Mouse (Mus musculus): ENCODE data around the gene Ostm1. TPM values are rescaled to one million over a fixed set of nuclear protein-coding genes. Genes with fewer than 3 reads are reported as not detected.
A peak's percentile ranks its signal among the peaks of the same experiment; 100 is the strongest.

Gene Ostm1
- polyA plus RNA-seq, 1 experiment from 2014 or later: 13.8 TPM

DNA sequence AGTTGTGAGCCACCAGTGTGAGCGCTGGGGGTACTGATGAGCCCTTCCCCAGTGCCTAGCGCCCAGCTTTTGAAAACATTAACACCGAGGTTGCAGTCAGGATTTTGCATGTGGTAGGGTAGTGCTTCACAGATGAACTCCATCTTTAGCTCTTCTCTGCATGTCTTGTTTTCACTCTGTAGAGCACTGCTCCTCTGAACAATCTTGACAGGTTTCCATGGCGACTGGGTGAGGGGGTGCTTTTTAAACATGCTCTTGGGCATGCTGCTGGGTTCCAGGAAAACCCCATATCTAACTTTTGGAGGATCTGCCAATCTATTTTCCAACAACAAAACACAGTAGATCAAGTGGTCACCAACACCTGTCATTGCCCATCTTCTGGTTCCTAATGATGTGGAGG is 23.1 kb downstream of the Ostm1 start:
- H3K9me3 ChIP-seq: 0 out of 2 replicates have a peak, but pooled peaks cover 5% of the 10 kb centered on the region
- 59% methylated on average over 4 of the region's 4 CpGs for WGBS

GRCm38 (mm10) chr10:42613075-42613474 is 29.5 kb downstream of the Ostm1 start:
- WGBS: 10% methylated on average over 12 of the region's 12 CpGs

More for the DNA sequence above, 23.1 kb downstream of the Ostm1 start:
- no peaks in the 10 kb centered on the region for H3K4me1 ChIP-seq
- no peak for ATAC-seq (ENCODE audit: borderline replicate concordance, extremely low read depth, low FRiP score, low TSS enrichment)
- H3K27ac ChIP-seq: no peak overlapping the region
- H3K27me3 ChIP-seq: peaks cover 44% of the 10 kb centered on the region
- no peak overlapping the region for H3K9ac ChIP-seq
- no peak overlapping the region for H3K4me3 ChIP-seq
- H3K4me2 ChIP-seq: no peak overlapping the region
- no peaks in the 10 kb centered on the region for H3K36me3 ChIP-seq

DNA sequence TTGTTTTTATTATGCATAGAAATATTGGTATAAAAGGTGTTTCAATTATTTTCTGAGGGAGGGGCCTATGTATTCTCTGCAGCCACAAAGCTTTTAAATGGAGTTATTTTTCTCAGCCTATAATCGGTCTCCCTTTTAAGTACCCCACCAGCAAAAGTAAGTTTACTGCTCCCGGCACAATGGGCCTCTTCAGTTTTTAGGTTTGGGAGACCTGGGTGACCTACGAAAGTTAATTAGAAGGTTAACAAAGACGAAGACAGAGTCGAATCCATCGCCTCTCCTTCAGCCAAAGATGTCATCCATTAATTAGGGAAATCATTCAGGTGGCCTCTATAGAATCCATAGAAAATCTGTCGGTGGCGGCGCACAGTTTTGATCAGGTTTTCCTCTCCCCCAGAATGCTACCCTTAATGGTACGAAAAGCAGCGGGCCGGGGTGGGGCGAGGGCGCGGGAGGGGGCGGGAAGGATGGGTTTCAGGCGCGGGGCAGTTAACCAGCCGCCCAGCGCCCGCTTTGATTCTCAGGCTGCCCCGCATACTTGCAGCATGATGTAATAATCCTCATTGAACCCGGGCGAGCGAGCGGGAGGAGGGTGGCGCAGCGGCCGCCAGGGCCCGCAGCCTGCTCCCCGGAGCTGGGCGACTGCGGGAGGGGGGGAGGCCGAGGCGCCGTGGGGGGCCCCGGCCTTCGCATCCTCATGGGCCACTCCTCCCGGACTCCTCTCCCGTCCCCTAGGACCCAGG is 30.2 kb downstream of the Ostm1 start:
- Histone ChIP-seq H3K27ac (no peak overlapping the region), H3K9me3 (no peaks in the 10 kb centered on the region), H3K4me3 (peak overlapping the region; percentile 42), H3K36me3 (no peaks in the 10 kb centered on the region), H3K4me1 (0 out of 2 replicates have a peak, but pooled peaks cover 6% of the 10 kb centered on the region), H3K4me2 (peak overlapping the region; percentile 80), H3K27me3 (peaks cover 82% of the 10 kb centered on the region), H3K9ac (no peak overlapping the region)
- under 1% methylated on average over 34 of the region's 40 CpGs for WGBS
- peak; percentile 49; the same call in 1 of the 2 replicates for ATAC-seq (ENCODE audit: borderline replicate concordance, extremely low read depth, low FRiP score, low TSS enrichment)

More at GRCm38 (mm10) chr10:42613075-42613474, 29.5 kb downstream of the Ostm1 start:
- H3K9me3 ChIP-seq: no peaks in the 10 kb centered on the region
- H3K4me3 ChIP-seq: no peak overlapping the region
- no peak overlapping the region for H3K4me2 ChIP-seq
- no peak overlapping the region for H3K9ac ChIP-seq
- H3K27ac ChIP-seq: no peak overlapping the region
- peaks cover 87% of the 10 kb centered on the region for H3K27me3 ChIP-seq
- no peaks in the 10 kb centered on the region for H3K36me3 ChIP-seq
- no peak for ATAC-seq (ENCODE audit: borderline replicate concordance, extremely low read depth, low FRiP score, low TSS enrichment)
- 0 out of 2 replicates have a peak, but pooled peaks cover 6% of the 10 kb centered on the region for H3K4me1 ChIP-seq

DNA sequence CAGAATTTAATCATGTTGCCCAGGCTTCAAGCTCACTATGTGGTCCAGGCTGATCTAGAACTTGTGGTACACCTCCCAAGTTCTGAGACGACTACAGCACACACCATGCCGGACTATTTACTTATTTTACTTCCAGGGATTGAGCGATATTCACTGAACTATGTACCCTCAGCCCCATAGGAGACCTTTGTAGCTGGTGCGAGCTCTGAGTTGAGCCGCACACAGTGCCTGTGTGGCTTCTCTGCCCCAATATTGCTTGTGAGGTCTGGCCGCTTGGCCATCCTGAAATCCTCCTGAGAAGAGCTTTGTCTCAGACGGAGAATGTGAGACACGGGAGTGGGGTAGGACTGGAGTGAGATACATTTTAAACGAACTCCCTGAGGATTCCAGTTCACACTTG is 31.1 kb downstream of the Ostm1 start:
- 0 out of 2 replicates have a peak, but pooled peaks cover 6% of the 10 kb centered on the region for H3K4me1 ChIP-seq
- no peak for ATAC-seq (ENCODE audit: borderline replicate concordance, extremely low read depth, low FRiP score, low TSS enrichment)
- no peaks in the 10 kb centered on the region for H3K36me3 ChIP-seq
- 14% methylated on average over 9 of the region's 9 CpGs for WGBS
- H3K27me3 ChIP-seq: peaks cover 80% of the 10 kb centered on the region
- H3K4me3 ChIP-seq: no peak overlapping the region
- no peaks in the 10 kb centered on the region for H3K9me3 ChIP-seq
- H3K4me2 ChIP-seq: no peak overlapping the region
- no peak overlapping the region for H3K9ac ChIP-seq
- no peak overlapping the region for H3K27ac ChIP-seq

GRCm38 (mm10) chr10:42618291-42618690 is 34.7 kb downstream of the Ostm1 start:
- Histone ChIP-seq H3K9me3 (no peaks in the 10 kb centered on the region), H3K4me2 (no peak overlapping the region), H3K27me3 (peaks cover 53% of the 10 kb centered on the region), H3K9ac (no peak overlapping the region), H3K27ac (no peak overlapping the region), H3K36me3 (no peaks in the 10 kb centered on the region), H3K4me1 (0 out of 2 replicates have a peak, but pooled peaks cover 6% of the 10 kb centered on the region), H3K4me3 (no peak overlapping the region)
- WGBS: 31% methylated on average over 2 of the region's 2 CpGs
- ATAC-seq (ENCODE audit: borderline replicate concordance, extremely low read depth, low FRiP score, low TSS enrichment): no peak

GRCm38 (mm10) chr10:42625907-42626306 is 42.3 kb downstream of the Ostm1 start:
- Histone ChIP-seq H3K4me2 (no peak overlapping the region), H3K27ac (no peak overlapping the region), H3K4me3 (no peak overlapping the region), H3K9me3 (no peaks in the 10 kb centered on the region), H3K4me1 (no peaks in the 10 kb centered on the region), H3K9ac (no peak overlapping the region), H3K27me3 (peaks cover 41% of the 10 kb centered on the region), H3K36me3 (no peaks in the 10 kb centered on the region)
- no peak for ATAC-seq (ENCODE audit: borderline replicate concordance, extremely low read depth, low FRiP score, low TSS enrichment)
- 55% methylated on average over 2 of the region's 2 CpGs for WGBS

DNA sequence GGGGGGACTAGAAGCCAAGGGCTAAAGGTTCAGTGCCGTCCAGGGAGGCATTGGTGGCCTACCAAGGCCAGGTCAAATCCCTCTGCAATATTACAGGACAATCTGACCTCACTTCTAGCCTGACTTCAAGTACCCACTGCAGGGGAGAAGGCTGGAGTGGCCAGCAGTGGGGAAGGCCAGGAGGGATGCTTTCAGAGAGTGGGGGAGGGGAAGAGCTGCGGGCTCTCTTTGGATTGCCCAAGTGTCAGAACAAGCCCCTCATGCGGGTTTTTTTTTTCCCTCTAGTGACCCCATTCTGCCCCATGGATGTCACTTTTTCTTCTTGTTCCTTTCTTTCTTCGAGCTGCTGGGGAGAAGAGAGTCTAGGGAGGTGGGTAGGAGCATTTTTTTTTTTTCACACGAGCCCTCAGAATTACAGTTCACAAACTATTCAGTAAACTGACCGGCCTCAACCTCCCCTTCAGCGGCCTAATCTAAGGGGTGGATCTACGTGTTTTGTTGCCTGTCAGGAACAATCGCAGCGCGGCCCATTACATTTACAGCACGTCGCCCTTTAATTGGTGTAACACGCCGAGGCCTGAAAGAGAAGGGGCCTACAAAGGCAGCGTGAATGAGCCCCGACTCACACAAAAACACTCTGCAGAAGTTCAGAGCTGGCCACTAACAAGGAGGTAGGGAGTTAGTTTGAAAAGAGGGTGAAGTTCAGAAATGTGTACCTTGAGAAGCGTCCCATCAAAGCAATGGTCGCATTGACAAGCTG is 47.2 kb downstream of the Ostm1 start:
- Histone ChIP-seq H3K27me3 (peaks cover 90% of the 10 kb centered on the region), H3K27ac (no peak overlapping the region), H3K4me1 (peaks cover 25% of the 10 kb centered on the region), H3K9ac (no peak overlapping the region), H3K36me3 (no peaks in the 10 kb centered on the region), H3K4me3 (no peak overlapping the region), H3K4me2 (no peak overlapping the region), H3K9me3 (no peaks in the 10 kb centered on the region)
- no peak for ATAC-seq (ENCODE audit: borderline replicate concordance, extremely low read depth, low FRiP score, low TSS enrichment)
- 5% methylated on average over 19 of the region's 19 CpGs for WGBS

DNA sequence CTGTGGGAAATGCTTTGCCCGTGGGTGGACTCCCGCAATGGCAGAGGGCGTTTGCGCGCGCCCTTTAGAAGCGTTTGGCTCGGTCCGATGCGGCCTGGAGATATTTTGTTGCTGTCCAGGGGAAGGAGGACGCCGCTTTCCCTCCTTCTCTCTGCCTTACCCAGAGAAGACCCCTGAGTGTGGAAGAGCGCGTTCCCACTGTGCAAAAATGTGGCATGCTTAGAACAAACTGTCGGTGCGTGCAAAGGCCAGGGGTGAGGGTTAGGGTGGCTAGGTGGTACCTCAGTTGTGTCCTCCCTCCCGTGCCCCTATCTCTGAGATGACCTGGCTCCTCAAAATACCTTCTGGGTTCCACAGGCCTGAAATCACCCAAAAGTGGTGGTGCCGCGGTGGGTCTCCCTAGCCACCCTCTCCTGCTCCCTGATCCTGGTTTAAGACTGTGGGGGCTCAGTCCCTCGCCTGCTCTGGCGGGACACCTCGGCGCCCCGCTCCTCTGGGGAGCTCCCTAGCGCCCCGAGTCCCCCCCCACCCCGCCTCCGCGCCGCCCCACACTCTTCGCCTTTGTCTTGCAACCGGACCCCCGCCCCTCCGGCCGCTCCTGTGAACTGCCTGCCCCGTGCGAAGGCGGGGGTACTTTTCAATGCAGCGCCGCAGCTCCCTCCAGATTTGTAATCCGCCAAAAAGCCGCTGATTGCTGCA is 48.3 kb downstream of the Ostm1 start:
- H3K9ac ChIP-seq: no peak overlapping the region
- under 1% methylated on average over 42 of the region's 42 CpGs for WGBS
- peaks cover 98% of the 10 kb centered on the region for H3K27me3 ChIP-seq
- no peaks in the 10 kb centered on the region for H3K36me3 ChIP-seq
- no peak for ATAC-seq (ENCODE audit: borderline replicate concordance, extremely low read depth, low FRiP score, low TSS enrichment)
- H3K4me2 ChIP-seq: peak overlapping the region; percentile 63
- H3K27ac ChIP-seq: no peak overlapping the region
- peaks cover 35% of the 10 kb centered on the region for H3K4me1 ChIP-seq
- no peaks in the 10 kb centered on the region for H3K9me3 ChIP-seq
- peak overlapping the region; percentile 37 for H3K4me3 ChIP-seq

DNA sequence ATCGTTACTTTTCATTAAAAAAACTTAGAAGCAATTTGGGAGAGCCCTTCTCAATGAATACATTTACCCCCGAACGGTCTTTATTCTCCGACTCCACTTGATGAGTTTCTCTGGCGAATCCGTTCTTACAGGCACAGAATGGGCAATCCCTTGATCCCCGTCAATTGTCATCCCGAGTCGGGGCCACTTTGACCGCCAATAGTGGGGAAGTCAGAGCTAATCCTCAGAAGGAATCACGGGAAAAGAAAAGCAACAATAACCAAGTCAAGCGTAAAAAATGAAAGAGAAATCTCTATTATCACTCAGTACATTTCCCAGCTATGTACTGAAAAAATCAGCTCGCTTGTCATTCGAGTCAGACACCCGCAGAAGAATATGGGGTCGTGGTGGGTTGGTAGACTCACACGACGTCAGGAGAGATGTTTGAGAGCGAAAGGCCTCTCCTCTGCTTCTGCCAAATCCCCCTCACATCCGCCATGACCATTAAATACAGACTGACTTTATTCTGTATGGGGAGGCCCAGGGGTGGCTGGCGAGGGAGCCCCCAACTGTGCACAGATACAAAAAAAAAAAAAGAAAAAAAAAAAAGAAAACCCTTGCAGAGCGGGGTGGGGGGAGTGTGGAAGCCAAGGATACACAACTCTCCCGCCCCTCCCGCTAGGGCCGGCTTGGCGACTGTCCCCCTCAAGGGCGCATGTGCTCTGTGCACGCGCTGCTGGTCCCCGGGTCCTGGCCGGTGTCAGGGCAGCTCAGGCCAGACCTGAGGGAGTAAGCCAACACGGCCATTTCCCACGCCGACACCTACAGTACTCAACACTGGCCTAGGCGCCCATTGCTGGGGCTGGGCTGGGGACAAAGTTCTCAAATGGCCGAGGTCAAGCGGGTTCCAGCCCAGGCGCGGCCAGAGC is 49.1 kb downstream of the Ostm1 start:
- H3K9me3 ChIP-seq: no peaks in the 10 kb centered on the region
- 0 out of 2 replicates have a peak, but pooled peaks have one; percentile 32 for ATAC-seq (ENCODE audit: borderline replicate concordance, extremely low read depth, low FRiP score, low TSS enrichment)
- peaks cover 38% of the 10 kb centered on the region for H3K4me1 ChIP-seq
- no peak overlapping the region for H3K27ac ChIP-seq
- peak overlapping the region; percentile 63 for H3K4me2 ChIP-seq
- peak overlapping the region; percentile 37 for H3K4me3 ChIP-seq
- H3K9ac ChIP-seq: no peak overlapping the region
- H3K27me3 ChIP-seq: peaks cover 100% of the 10 kb centered on the region
- H3K36me3 ChIP-seq: no peaks in the 10 kb centered on the region
- WGBS: 1% methylated on average over 39 of the region's 39 CpGs

GRCm38 (mm10) chr10:42633361-42634121 is 49.9 kb downstream of the Ostm1 start:
- Histone ChIP-seq H3K4me3 (peak overlapping the region; percentile 37), H3K27ac (no peak overlapping the region), H3K4me1 (peaks cover 38% of the 10 kb centered on the region), H3K36me3 (no peaks in the 10 kb centered on the region), H3K27me3 (peaks cover 96% of the 10 kb centered on the region), H3K9ac (no peak overlapping the region), H3K9me3 (no peaks in the 10 kb centered on the region), H3K4me2 (peak overlapping the region; percentile 63)
- WGBS: 4% methylated on average over 23 of the region's 23 CpGs
- no peak for ATAC-seq (ENCODE audit: borderline replicate concordance, extremely low read depth, low FRiP score, low TSS enrichment)

All from lung, embryonic 15.5 days (tissue).